ENCODE assay signal across 12 mouse cellular contexts in the genomic region with DNA sequence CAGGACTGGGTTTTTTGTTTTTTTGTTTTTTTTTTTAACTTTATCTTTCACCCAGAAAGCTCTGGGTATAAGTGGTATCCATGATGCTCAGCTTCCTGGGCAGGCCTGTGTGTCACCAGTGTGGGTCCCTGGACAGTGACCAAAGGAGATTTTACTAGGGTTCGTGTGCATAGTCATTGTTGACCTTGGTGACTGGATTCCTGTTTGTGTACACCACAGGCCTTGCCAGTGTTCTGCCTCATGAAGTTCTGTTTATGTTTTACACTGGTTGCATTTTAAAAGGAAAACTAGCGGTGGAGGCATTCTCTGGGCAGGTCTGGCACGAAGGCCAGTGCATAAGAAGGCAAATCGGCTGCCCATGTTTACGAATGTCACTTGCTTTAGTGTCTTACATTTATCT.
A peak's percentile ranks its signal among the peaks of the same experiment; 100 is the strongest.
DNase-seq lines count a peak whose midpoint lies in the region; ATAC-seq lines count a peak whose summit lies in the region.
"Had no signal": no experiment of that assay in that cellular context is flagged by ENCODE, and none has a peak within 500 bp of the region (broad histone marks: within the 10 kb centered on the region; RNA-seq: fewer than 3 reads in every experiment).

No protein-coding gene starts in this region.

- peak overlapping the region; percentile 83 for H3K27ac ChIP-seq in heart, embryonic 16.5 days (ENCODE audit: low read length)
- H3K27ac ChIP-seq in kidney, embryonic 15.5 days = peak overlapping the region; percentile 28
- no peak overlapping the region for H3K27ac ChIP-seq in stomach, embryonic 16.5 days (ENCODE audit: low read length)
- H3K27ac ChIP-seq in forebrain, embryonic 15.5 days (replicated peaks) = no peak overlapping the region
- H3K27ac ChIP-seq: limb, embryonic 13.5 days had no signal

- H3K9me3 ChIP-seq in heart, embryonic 16.5 days (replicated peaks; ENCODE audit: control insufficient read depth, low read length) = no peaks in the 10 kb centered on the region
- H3K9me3 ChIP-seq in kidney, embryonic 15.5 days (replicated peaks) = no peaks in the 10 kb centered on the region
- H3K9me3 ChIP-seq in stomach, embryonic 16.5 days (replicated peaks; ENCODE audit: control insufficient read depth, low read length) = no peaks in the 10 kb centered on the region
- H3K9me3 ChIP-seq in forebrain, embryonic 15.5 days = no peaks in the 10 kb centered on the region
- H3K9me3 ChIP-seq: limb, embryonic 13.5 days had no signal

- peak overlapping the region; percentile 46 for H3K4me2 ChIP-seq in heart, embryonic 16.5 days (ENCODE audit: low read depth, low read length)
- peak overlapping the region; percentile 29 for H3K4me2 ChIP-seq in kidney, embryonic 15.5 days
- peak overlapping the region; percentile 17; the same call in 1 of the 2 replicates for H3K4me2 ChIP-seq in stomach, embryonic 16.5 days (ENCODE audit: low read depth, low read length)
- no peak overlapping the region for H3K4me2 ChIP-seq in forebrain, embryonic 15.5 days (replicated peaks)
- H3K4me2 ChIP-seq: limb, embryonic 13.5 days had no signal

- H3K4me1 ChIP-seq in heart, embryonic 16.5 days (ENCODE audit: control insufficient read depth, insufficient read depth, low read length) = peaks cover 53% of the 10 kb centered on the region
- H3K4me1 ChIP-seq in kidney, embryonic 15.5 days = peaks cover 60% of the 10 kb centered on the region
- peaks cover 28% of the 10 kb centered on the region for H3K4me1 ChIP-seq in stomach, embryonic 16.5 days (ENCODE audit: control insufficient read depth, insufficient read depth, low read length)
- peaks cover 10% of the 10 kb centered on the region; the same call in 1 of the 2 replicates for H3K4me1 ChIP-seq in forebrain, embryonic 15.5 days

- H3K4me3 ChIP-seq in heart, embryonic 16.5 days (ENCODE audit: low read length) = peak overlapping the region; percentile 21
- 0 out of 2 replicates have a peak overlapping the region, but pooled peaks have one; percentile 4 for H3K4me3 ChIP-seq in kidney, embryonic 15.5 days (replicated peaks)
- no peak overlapping the region for H3K4me3 ChIP-seq in stomach, embryonic 16.5 days (replicated peaks; ENCODE audit: low read length)
- no peak overlapping the region for H3K4me3 ChIP-seq in forebrain, embryonic 15.5 days
- H3K4me3 ChIP-seq: erythroblast, embryonic 14.5 days; limb, embryonic 13.5 days had no signal

- WGBS in heart, embryonic 16.5 days = 60% methylated on average over 5 of the region's 5 CpGs
- 35% methylated on average over 5 of the region's 5 CpGs for WGBS in kidney, embryonic 15.5 days
- 52% methylated on average over 5 of the region's 5 CpGs for WGBS in stomach, embryonic 16.5 days
- 85% methylated on average over 5 of the region's 5 CpGs for WGBS in forebrain, embryonic 15.5 days

- DNase-seq in lung, adult 18-20 months = peak; percentile 14 to 58
- DNase-seq in lung, postnatal 4 days = no peak
- no peak for DNase-seq in layer of hippocampus, adult 8-10 months (ENCODE audit: low spot score in 2 of 2)
- DNase-seq: cerebellum, postnatal 25 days; midbrain, embryonic 14.5 days; thymus, postnatal 14 days had no signal

- peak overlapping the region; percentile 49 for H3K9ac ChIP-seq in heart, embryonic 16.5 days (ENCODE audit: low read length)
- H3K9ac ChIP-seq in kidney, embryonic 15.5 days = no peak overlapping the region
- H3K9ac ChIP-seq in stomach, embryonic 16.5 days (ENCODE audit: low read length) = no peak overlapping the region
- H3K9ac ChIP-seq in forebrain, embryonic 15.5 days (replicated peaks) = no peak overlapping the region
- H3K9ac ChIP-seq: limb, embryonic 13.5 days had no signal

- no peak for ATAC-seq in heart, embryonic 16.5 days (replicated peaks; ENCODE audit: extremely low read depth, insufficient read depth, low FRiP score)
- ATAC-seq in kidney, embryonic 15.5 days (replicated peaks; ENCODE audit: low FRiP score) = peak; percentile 75
- no peak for ATAC-seq in stomach, embryonic 16.5 days (ENCODE audit: insufficient read depth, low FRiP score)
- no peak for ATAC-seq in forebrain, embryonic 15.5 days (replicated peaks)

- H3K36me3 ChIP-seq in heart, embryonic 16.5 days (ENCODE audit: control insufficient read depth, insufficient read depth) = no peaks in the 10 kb centered on the region
- no peaks in the 10 kb centered on the region for H3K36me3 ChIP-seq in kidney, embryonic 15.5 days
- H3K36me3 ChIP-seq in stomach, embryonic 16.5 days (ENCODE audit: control insufficient read depth, insufficient read depth, low read length) = no peaks in the 10 kb centered on the region
- H3K36me3 ChIP-seq in forebrain, embryonic 15.5 days = no peaks in the 10 kb centered on the region
- H3K36me3 ChIP-seq: limb, embryonic 13.5 days had no signal

- H3K27me3 ChIP-seq in heart, embryonic 16.5 days (ENCODE audit: control insufficient read depth, insufficient read depth, low read length) = no peaks in the 10 kb centered on the region
- no peaks in the 10 kb centered on the region for H3K27me3 ChIP-seq in kidney, embryonic 15.5 days
- H3K27me3 ChIP-seq in stomach, embryonic 16.5 days (ENCODE audit: control insufficient read depth, insufficient read depth, low read length) = no peaks in the 10 kb centered on the region
- H3K27me3 ChIP-seq in forebrain, embryonic 15.5 days = no peaks in the 10 kb centered on the region
- H3K27me3 ChIP-seq: limb, embryonic 13.5 days had no signal

Comparison
In these comparisons a context has a peak if more than half of its experiments do, and no peak if none do; other contexts are left out.
1. DNase-seq: peak in lung, adult 18-20 months (2 of 2); none in lung, postnatal 4 days (0 of 2) and layer of hippocampus, adult 8-10 months (0 of 2).
2. H3K27ac ChIP-seq: peak in heart, embryonic 16.5 days (single experiment) and kidney, embryonic 15.5 days (single experiment); none in stomach, embryonic 16.5 days (single experiment) and forebrain, embryonic 15.5 days (single experiment).
3. H3K4me3 ChIP-seq: peak in heart, embryonic 16.5 days (single experiment) and kidney, embryonic 15.5 days (single experiment); none in stomach, embryonic 16.5 days (single experiment) and forebrain, embryonic 15.5 days (single experiment).